Mouse (Mus musculus): ENCODE measurements around the gene Gpr152. TPM values are rescaled to one million over a fixed set of nuclear protein-coding genes. Genes with fewer than 3 reads are reported as not detected.

Gpr152 gene
- polyA plus RNA-seq, 1 experiment from 2014 or later = 0.03 TPM

GRCm38 (mm10) chr19:4147022-4147405 is 7.4 kb downstream of the Gpr152 start:
- H3K4me1 ChIP-seq (replicated peaks; ENCODE audit: insufficient read depth, low read length) = peaks cover 11% of the 10 kb centered on the region; the same call in 1 of the 2 replicates
- H3K9ac ChIP-seq (ENCODE audit: low read depth, low read length) = no peak overlapping the region
- peaks cover 11% of the 10 kb centered on the region for H3K36me3 ChIP-seq (ENCODE audit: insufficient read depth, low read length)
- H3K4me2 ChIP-seq (ENCODE audit: low read length) = no peak overlapping the region
- H3K27ac ChIP-seq = no peak overlapping the region
- ATAC-seq (replicated peaks; ENCODE audit: low FRiP score, low read depth) (no peak), DNase-seq (ENCODE audit: low spot score) (no peak)
- H3K4me3 ChIP-seq (replicated peaks; ENCODE audit: low read depth, low read length) = no peak overlapping the region
- 75% methylated on average over 3 of the region's 3 CpGs for WGBS
- no peaks in the 10 kb centered on the region for H3K27me3 ChIP-seq (ENCODE audit: insufficient read depth, low read length)
- no peak for TF ChIP-seq CTCF (IDR thresholded peaks at IDR 0.05; ENCODE audit: low read depth)
- no peaks in the 10 kb centered on the region for H3K9me3 ChIP-seq (replicated peaks; ENCODE audit: low read length)

GRCm38 (mm10) chr19:4147782-4148490 is 8.3 kb downstream of the Gpr152 start:
- H3K9me3 ChIP-seq (replicated peaks; ENCODE audit: low read length) = no peaks in the 10 kb centered on the region
- DNase-seq (ENCODE audit: low spot score) (no peak), ATAC-seq (replicated peaks; ENCODE audit: low FRiP score, low read depth) (0 out of 2 replicates have a peak, but pooled peaks have one; percentile 0)
- peaks cover 11% of the 10 kb centered on the region; the same call in 1 of the 2 replicates for H3K4me1 ChIP-seq (replicated peaks; ENCODE audit: insufficient read depth, low read length)
- no peak overlapping the region for H3K27ac ChIP-seq
- peak overlapping the region; percentile 98 for H3K4me3 ChIP-seq (replicated peaks; ENCODE audit: low read depth, low read length)
- H3K4me2 ChIP-seq (ENCODE audit: low read length) = peak overlapping the region; percentile 89
- WGBS = 36% methylated on average over 9 of the region's 9 CpGs
- H3K9ac ChIP-seq (ENCODE audit: low read depth, low read length) = peak overlapping the region; percentile 93; the same call in 1 of the 2 replicates
- peaks cover 14% of the 10 kb centered on the region for H3K36me3 ChIP-seq (ENCODE audit: insufficient read depth, low read length)
- no peaks in the 10 kb centered on the region for H3K27me3 ChIP-seq (ENCODE audit: insufficient read depth, low read length)
- TF ChIP-seq CTCF (IDR thresholded peaks at IDR 0.05; ENCODE audit: low read depth) = no peak

GRCm38 (mm10) chr19:4148491-4148806 is 8.9 kb downstream of the Gpr152 start, which contains the start of gene Coro1b:
Gene Coro1b, plus strand, starts transcription at chr19:4148619.
- no peaks in the 10 kb centered on the region for H3K27me3 ChIP-seq (ENCODE audit: insufficient read depth, low read length)
- peak; percentile 96 for DNase-seq (ENCODE audit: low spot score)
- peak within 1 kb of the TSS; percentile 89 for H3K4me2 ChIP-seq (ENCODE audit: low read length)
- H3K36me3 ChIP-seq (ENCODE audit: insufficient read depth, low read length) = peaks cover 18% of the 10 kb centered on the region
- WGBS = 0% methylated on average over 33 of the region's 33 CpGs
- peak; percentile 91 for ATAC-seq (replicated peaks; ENCODE audit: low FRiP score, low read depth)
- H3K9me3 ChIP-seq (replicated peaks; ENCODE audit: low read length) = no peaks in the 10 kb centered on the region
- TF ChIP-seq CTCF (IDR thresholded peaks at IDR 0.05; ENCODE audit: low read depth) = no peak
- H3K27ac ChIP-seq = peak within 1 kb of the TSS; percentile 87
- H3K4me1 ChIP-seq (replicated peaks; ENCODE audit: insufficient read depth, low read length) = peaks cover 11% of the 10 kb centered on the region; the same call in 1 of the 2 replicates
- H3K9ac ChIP-seq (ENCODE audit: low read depth, low read length) = peak within 1 kb of the TSS; percentile 93
- H3K4me3 ChIP-seq (replicated peaks; ENCODE audit: low read depth, low read length) = peak within 1 kb of the TSS; percentile 98

- peak overlapping the region; percentile 87 for H3K27ac ChIP-seq
- H3K4me3 ChIP-seq (replicated peaks; ENCODE audit: low read depth, low read length) = peak overlapping the region; percentile 98
- no peak for TF ChIP-seq CTCF (IDR thresholded peaks at IDR 0.05; ENCODE audit: low read depth)
- H3K9me3 ChIP-seq (replicated peaks; ENCODE audit: low read length) = no peaks in the 10 kb centered on the region
- H3K4me1 ChIP-seq (replicated peaks; ENCODE audit: insufficient read depth, low read length) = peaks cover 11% of the 10 kb centered on the region; the same call in 1 of the 2 replicates
- under 1% methylated on average over 8 of the region's 8 CpGs for WGBS
- DNase-seq (ENCODE audit: low spot score) (no peak), ATAC-seq (replicated peaks; ENCODE audit: low FRiP score, low read depth) (0 out of 2 replicates have a peak, but pooled peaks have one; percentile 4)
- H3K27me3 ChIP-seq (ENCODE audit: insufficient read depth, low read length) = no peaks in the 10 kb centered on the region
- H3K9ac ChIP-seq (ENCODE audit: low read depth, low read length) = peak overlapping the region; percentile 93
- H3K36me3 ChIP-seq (ENCODE audit: insufficient read depth, low read length) = peaks cover 18% of the 10 kb centered on the region
- peak overlapping the region; percentile 89 for H3K4me2 ChIP-seq (ENCODE audit: low read length)
Observed at GRCm38 (mm10) chr19:4148819-4149218, 9.2 kb downstream of the Gpr152 start.

GRCm38 (mm10) chr19:4149283-4149682 is 9.7 kb downstream of the Gpr152 start:
- Histone ChIP-seq H3K4me1 (replicated peaks; ENCODE audit: insufficient read depth, low read length) (peaks cover 11% of the 10 kb centered on the region; the same call in 1 of the 2 replicates), H3K9me3 (replicated peaks; ENCODE audit: low read length) (no peaks in the 10 kb centered on the region), H3K4me2 (ENCODE audit: low read length) (peak overlapping the region; percentile 89), H3K9ac (ENCODE audit: low read depth, low read length) (peak overlapping the region; percentile 93), H3K27me3 (ENCODE audit: insufficient read depth, low read length) (no peaks in the 10 kb centered on the region), H3K36me3 (ENCODE audit: insufficient read depth, low read length) (peaks cover 22% of the 10 kb centered on the region), H3K4me3 (replicated peaks; ENCODE audit: low read depth, low read length) (peak overlapping the region; percentile 98), H3K27ac (peak overlapping the region; percentile 87; the same call in 1 of the 2 replicates)
- 69% methylated on average over 11 of the region's 11 CpGs for WGBS
- ATAC-seq (replicated peaks; ENCODE audit: low FRiP score, low read depth) (no peak), DNase-seq (ENCODE audit: low spot score) (no peak)
- no peak for TF ChIP-seq CTCF (IDR thresholded peaks at IDR 0.05; ENCODE audit: low read depth)

GRCm38 (mm10) chr19:4149764-4150461 is 10.3 kb downstream of the Gpr152 start:
- Histone ChIP-seq H3K4me2 (ENCODE audit: low read length) (peak overlapping the region; percentile 89), H3K9ac (ENCODE audit: low read depth, low read length) (0 out of 2 replicates have a peak overlapping the region, but pooled peaks have one; percentile 2), H3K4me3 (replicated peaks; ENCODE audit: low read depth, low read length) (no peak overlapping the region), H3K9me3 (replicated peaks; ENCODE audit: low read length) (no peaks in the 10 kb centered on the region), H3K27ac (no peak overlapping the region), H3K27me3 (ENCODE audit: insufficient read depth, low read length) (no peaks in the 10 kb centered on the region), H3K36me3 (ENCODE audit: insufficient read depth, low read length) (peaks cover 22% of the 10 kb centered on the region), H3K4me1 (replicated peaks; ENCODE audit: insufficient read depth, low read length) (peaks cover 11% of the 10 kb centered on the region; the same call in 1 of the 2 replicates)
- ATAC-seq (replicated peaks; ENCODE audit: low FRiP score, low read depth) (0 out of 2 replicates have a peak, but pooled peaks have one; percentile 3), DNase-seq (ENCODE audit: low spot score) (no peak)
- TF ChIP-seq CTCF (IDR thresholded peaks at IDR 0.05; ENCODE audit: low read depth) = no peak
- WGBS = 92% methylated on average over 17 of the region's 17 CpGs
